Mouse (Mus musculus): Measurements from ENCODE around the gene Pafah1b3. TPM values are rescaled to one million over a fixed set of nuclear protein-coding genes. Genes with fewer than 3 reads are reported as not detected.

Pafah1b3 gene
- total and polyA plus RNA-seq, 2 experiments, result 3.7 to 8.4 TPM

DNA sequence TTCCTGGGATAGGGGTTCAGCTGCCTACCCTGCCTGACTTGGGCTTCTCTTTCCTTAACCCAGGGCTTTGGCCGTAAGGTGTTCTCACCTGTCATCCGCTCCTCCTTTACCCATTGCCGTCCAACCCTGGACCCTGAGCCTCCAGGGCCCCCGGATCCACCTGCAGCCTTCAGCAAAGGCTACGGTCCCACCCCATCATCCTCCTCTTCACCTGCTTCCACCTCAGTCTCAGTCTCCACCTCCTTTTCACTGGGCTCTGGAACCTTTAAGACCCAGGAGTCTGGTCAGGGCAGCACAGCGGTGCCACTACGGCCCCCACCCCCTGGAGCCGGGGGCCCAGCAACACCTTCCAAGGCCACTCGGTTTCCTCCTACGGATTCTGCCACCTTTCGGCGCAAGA lies 9.8 kb downstream of the Pafah1b3 start:
- H3K27me3 ChIP-seq (ENCODE audit: control insufficient read depth, insufficient read depth, low read length), result no peaks in the 10 kb centered on the region
- H3K9ac ChIP-seq (ENCODE audit: low read depth, low read length), result no peak overlapping the region
- TF ChIP-seq POLR2A (IDR thresholded peaks at IDR 0.05; ENCODE audit: extremely low read depth, insufficient read depth, low read length), result no peak
- TF ChIP-seq CTCF (IDR thresholded peaks at IDR 0.05; ENCODE audit: low read depth, low read length), result no peak
- no peak overlapping the region for H3K27ac ChIP-seq (replicated peaks; ENCODE audit: insufficient read depth, low read depth, low read length)
- 97% methylated on average over 12 of the region's 12 CpGs for WGBS
- H3K4me3 ChIP-seq (ENCODE audit: insufficient read depth, low read depth, low read length), result no peak overlapping the region
- no peak for DNase-seq (ENCODE audit: extremely low read depth, low read depth, low spot score)
- H3K36me3 ChIP-seq (ENCODE audit: control insufficient read depth, insufficient read depth, low read length), result peaks cover 16% of the 10 kb centered on the region
- peaks cover 4% of the 10 kb centered on the region for H3K4me1 ChIP-seq (ENCODE audit: control insufficient read depth, insufficient read depth, low read length)
- no peaks in the 10 kb centered on the region for H3K79me2 ChIP-seq (ENCODE audit: control insufficient read depth, insufficient read depth, low read length)

DNA sequence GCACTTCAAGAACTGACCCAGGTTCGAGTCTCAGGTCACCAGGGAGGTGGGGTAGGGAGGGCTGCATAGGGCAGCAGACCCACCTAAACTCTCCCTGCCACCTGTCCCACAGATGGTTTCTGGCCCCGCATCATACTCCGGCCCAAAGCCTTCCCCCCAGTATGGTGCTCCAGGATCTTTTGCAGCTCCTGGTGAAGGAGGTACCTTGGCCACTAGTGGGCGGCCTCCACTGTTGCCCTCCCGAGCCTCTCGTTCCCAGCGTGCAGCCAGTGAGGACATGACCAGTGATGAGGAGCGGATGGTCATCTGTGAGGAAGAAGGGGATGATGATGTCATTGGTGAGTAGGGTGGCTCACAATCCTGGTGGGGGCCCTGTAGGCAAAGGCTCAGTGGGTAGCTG lies 10.8 kb downstream of the Pafah1b3 start:
- Histone ChIP-seq H3K27me3 (ENCODE audit: control insufficient read depth, insufficient read depth, low read length) (no peaks in the 10 kb centered on the region), H3K27ac (replicated peaks; ENCODE audit: insufficient read depth, low read depth, low read length) (no peak overlapping the region), H3K79me2 (ENCODE audit: control insufficient read depth, insufficient read depth, low read length) (peaks cover 4% of the 10 kb centered on the region; the same call in 1 of the 2 replicates), H3K4me3 (ENCODE audit: insufficient read depth, low read depth, low read length) (no peak overlapping the region), H3K9ac (ENCODE audit: low read depth, low read length) (no peak overlapping the region), H3K36me3 (ENCODE audit: control insufficient read depth, insufficient read depth, low read length) (peaks cover 15% of the 10 kb centered on the region), H3K4me1 (ENCODE audit: control insufficient read depth, insufficient read depth, low read length) (peaks cover 7% of the 10 kb centered on the region)
- DNase-seq (ENCODE audit: extremely low read depth, low read depth, low spot score), result no peak
- 88% methylated on average over 8 of the region's 8 CpGs for WGBS
- no peak for TF ChIP-seq CTCF (IDR thresholded peaks at IDR 0.05; ENCODE audit: low read depth, low read length)
- TF ChIP-seq POLR2A (IDR thresholded peaks at IDR 0.05; ENCODE audit: extremely low read depth, insufficient read depth, low read length), result no peak

DNA sequence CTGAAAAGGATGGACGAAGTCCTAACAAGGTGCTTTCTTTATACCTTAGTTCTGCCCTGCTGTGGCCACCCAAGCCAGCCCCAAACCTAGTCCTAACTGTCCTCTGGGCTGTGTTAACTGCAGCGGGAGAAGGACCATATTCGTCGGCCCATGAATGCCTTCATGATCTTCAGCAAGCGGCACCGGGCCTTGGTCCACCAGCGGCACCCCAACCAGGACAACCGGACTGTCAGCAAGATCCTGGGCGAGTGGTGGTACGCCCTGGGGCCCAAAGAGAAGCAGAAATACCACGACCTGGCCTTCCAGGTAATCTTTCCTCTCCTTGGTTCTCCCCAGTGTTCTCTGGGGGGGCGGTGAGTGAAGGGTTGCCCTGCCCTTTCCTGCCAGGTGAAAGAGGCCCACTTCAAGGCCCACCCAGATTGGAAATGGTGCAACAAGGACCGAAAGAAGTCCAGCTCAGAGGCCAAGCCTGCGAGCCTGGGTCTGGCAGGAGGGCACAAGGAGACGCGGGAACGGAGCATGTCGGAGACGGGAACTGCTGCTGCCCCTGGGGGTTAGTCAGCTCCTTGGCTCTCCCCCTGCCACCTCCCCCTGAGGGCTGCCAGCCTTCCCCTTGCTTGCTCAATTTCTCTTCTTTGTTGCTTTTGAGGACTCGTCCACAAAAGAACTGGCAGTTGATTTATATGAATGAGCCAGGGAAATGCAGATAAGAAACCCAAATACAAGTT lies 12.1 kb downstream of the Pafah1b3 start:
- Histone ChIP-seq H3K27ac (replicated peaks; ENCODE audit: insufficient read depth, low read depth, low read length) (no peak overlapping the region), H3K9ac (ENCODE audit: low read depth, low read length) (no peak overlapping the region), H3K4me3 (ENCODE audit: insufficient read depth, low read depth, low read length) (no peak overlapping the region), H3K27me3 (ENCODE audit: control insufficient read depth, insufficient read depth, low read length) (no peaks in the 10 kb centered on the region), H3K4me1 (ENCODE audit: control insufficient read depth, insufficient read depth, low read length) (peaks cover 10% of the 10 kb centered on the region), H3K36me3 (ENCODE audit: control insufficient read depth, insufficient read depth, low read length) (peaks cover 13% of the 10 kb centered on the region), H3K79me2 (ENCODE audit: control insufficient read depth, insufficient read depth, low read length) (peaks cover 4% of the 10 kb centered on the region; the same call in 1 of the 2 replicates)
- TF ChIP-seq POLR2A (IDR thresholded peaks at IDR 0.05; ENCODE audit: extremely low read depth, insufficient read depth, low read length) (no peak), CTCF (IDR thresholded peaks at IDR 0.05; ENCODE audit: low read depth, low read length) (no peak)
- DNase-seq (ENCODE audit: extremely low read depth, low read depth, low spot score), result no peak
- 94% methylated on average over 20 of the region's 20 CpGs for WGBS

DNA sequence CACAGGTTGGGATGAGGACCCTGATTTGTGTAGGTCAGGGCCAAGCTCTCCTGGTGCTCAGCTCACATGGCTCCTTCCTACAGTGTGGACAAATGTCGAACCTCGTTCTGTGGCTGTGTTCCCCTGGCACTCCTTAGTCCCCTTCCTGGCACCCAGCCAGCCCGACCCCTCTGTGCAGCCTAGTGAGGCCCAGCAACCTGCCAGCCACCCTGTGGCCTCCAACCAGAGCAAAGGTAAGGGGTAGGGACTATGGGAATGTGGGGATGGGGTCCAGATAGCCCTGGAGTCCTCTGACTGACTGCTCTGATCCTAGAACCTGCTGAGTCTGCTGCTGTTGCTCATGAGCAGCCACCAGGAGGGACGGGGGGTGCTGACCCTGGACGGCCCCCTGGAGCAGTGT lies 13.0 kb downstream of the Pafah1b3 start:
- 71% methylated on average over 5 of the region's 5 CpGs for WGBS
- no peak for TF ChIP-seq CTCF (IDR thresholded peaks at IDR 0.05; ENCODE audit: low read depth, low read length)
- H3K27me3 ChIP-seq (ENCODE audit: control insufficient read depth, insufficient read depth, low read length), result no peaks in the 10 kb centered on the region
- no peak overlapping the region for H3K9ac ChIP-seq (ENCODE audit: low read depth, low read length)
- H3K79me2 ChIP-seq (ENCODE audit: control insufficient read depth, insufficient read depth, low read length), result peaks cover 4% of the 10 kb centered on the region; the same call in 1 of the 2 replicates
- H3K36me3 ChIP-seq (ENCODE audit: control insufficient read depth, insufficient read depth, low read length), result peaks cover 11% of the 10 kb centered on the region
- no peak for DNase-seq (ENCODE audit: extremely low read depth, low read depth, low spot score)
- H3K4me3 ChIP-seq (ENCODE audit: insufficient read depth, low read depth, low read length), result no peak overlapping the region
- peaks cover 14% of the 10 kb centered on the region for H3K4me1 ChIP-seq (ENCODE audit: control insufficient read depth, insufficient read depth, low read length)
- no peak overlapping the region for H3K27ac ChIP-seq (replicated peaks; ENCODE audit: insufficient read depth, low read depth, low read length)

DNA sequence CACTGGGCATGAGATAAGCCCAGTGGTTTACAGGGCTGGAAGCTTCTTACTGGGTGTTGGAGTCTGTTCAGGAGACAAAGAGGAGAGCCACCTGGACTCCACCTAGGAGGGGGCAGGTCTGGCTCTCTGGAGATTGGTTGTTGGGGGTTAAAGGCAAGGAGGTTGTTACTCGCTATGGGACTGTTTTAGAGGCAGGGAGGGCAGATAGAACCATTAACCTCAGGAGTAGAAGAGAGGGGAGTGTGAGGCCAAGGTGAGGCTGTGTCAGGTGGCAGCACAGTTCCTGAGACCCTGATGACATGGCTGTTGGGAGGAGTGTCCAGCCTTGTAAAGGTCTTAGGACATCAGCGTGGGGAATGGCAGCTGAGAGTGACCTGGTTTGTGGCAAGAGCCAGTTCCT lies 13.6 kb downstream of the Pafah1b3 start:
- WGBS, result 76% methylated on average over 2 of the region's 2 CpGs
- H3K27me3 ChIP-seq (ENCODE audit: control insufficient read depth, insufficient read depth, low read length), result no peaks in the 10 kb centered on the region

DNA sequence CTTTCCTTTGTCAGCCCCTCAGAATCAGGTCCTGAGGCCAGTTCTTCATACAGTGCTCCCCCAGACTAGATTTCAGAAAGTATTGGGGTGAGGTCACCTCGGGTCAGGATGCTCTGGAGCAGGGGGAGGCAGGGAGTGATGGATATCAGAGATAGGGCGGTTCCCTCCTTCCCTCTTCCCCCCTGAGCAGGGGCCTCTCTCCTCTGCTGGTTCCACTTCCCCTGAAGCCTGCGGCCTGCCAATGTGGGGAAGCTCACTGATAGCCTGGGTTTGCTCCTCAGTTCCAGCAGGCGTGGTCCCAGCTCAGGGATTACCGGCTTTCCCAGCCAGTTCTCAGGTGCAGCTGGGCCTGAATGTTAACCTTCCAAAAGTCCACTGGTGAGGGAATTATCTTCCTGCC lies 14.1 kb downstream of the Pafah1b3 start:
- Histone ChIP-seq H3K9ac (ENCODE audit: low read depth, low read length) (no peak overlapping the region), H3K27ac (replicated peaks; ENCODE audit: insufficient read depth, low read depth, low read length) (no peak overlapping the region), H3K36me3 (ENCODE audit: control insufficient read depth, insufficient read depth, low read length) (peaks cover 9% of the 10 kb centered on the region), H3K27me3 (ENCODE audit: control insufficient read depth, insufficient read depth, low read length) (no peaks in the 10 kb centered on the region), H3K79me2 (ENCODE audit: control insufficient read depth, insufficient read depth, low read length) (peaks cover 7% of the 10 kb centered on the region; the same call in 1 of the 2 replicates), H3K4me1 (ENCODE audit: control insufficient read depth, insufficient read depth, low read length) (peaks cover 18% of the 10 kb centered on the region), H3K4me3 (ENCODE audit: insufficient read depth, low read depth, low read length) (no peak overlapping the region)
- DNase-seq (ENCODE audit: extremely low read depth, low read depth, low spot score), result no peak
- WGBS, result 67% methylated on average over 5 of the region's 5 CpGs
- TF ChIP-seq POLR2A (IDR thresholded peaks at IDR 0.05; ENCODE audit: extremely low read depth, insufficient read depth, low read length) (no peak), CTCF (IDR thresholded peaks at IDR 0.05; ENCODE audit: low read depth, low read length) (no peak)

More for the DNA sequence above, 13.6 kb downstream of the Pafah1b3 start:
- H3K79me2 ChIP-seq (ENCODE audit: control insufficient read depth, insufficient read depth, low read length), result peaks cover 7% of the 10 kb centered on the region; the same call in 1 of the 2 replicates
- H3K36me3 ChIP-seq (ENCODE audit: control insufficient read depth, insufficient read depth, low read length), result peaks cover 11% of the 10 kb centered on the region
- no peak overlapping the region for H3K27ac ChIP-seq (replicated peaks; ENCODE audit: insufficient read depth, low read depth, low read length)
- no peak overlapping the region for H3K9ac ChIP-seq (ENCODE audit: low read depth, low read length)
- DNase-seq (ENCODE audit: extremely low read depth, low read depth, low spot score), result no peak
- H3K4me3 ChIP-seq (ENCODE audit: insufficient read depth, low read depth, low read length), result no peak overlapping the region
- no peak for TF ChIP-seq POLR2A (IDR thresholded peaks at IDR 0.05; ENCODE audit: extremely low read depth, insufficient read depth, low read length)
- no peak for TF ChIP-seq CTCF (IDR thresholded peaks at IDR 0.05; ENCODE audit: low read depth, low read length)
- H3K4me1 ChIP-seq (ENCODE audit: control insufficient read depth, insufficient read depth, low read length), result peaks cover 18% of the 10 kb centered on the region

Measured in liver, adult 2 months (tissue).